Mouse (Mus musculus): ENCODE measurements around the gene Rhbdd1. TPM values are rescaled to one million over a fixed set of nuclear protein-coding genes. Genes with fewer than 3 reads are reported as not detected.

Rhbdd1 gene
- total and polyA plus RNA-seq, 3 experiments = 12.6 to 21.8 (median 19.8) TPM

- in situ Hi-C loops (cut with MboI; ENCODE audit: low pct_ligation_motif_present, low pct_unique_long_range_greater_than_20kb, low sequenced_read_pairs) (no loop called here), dilution Hi-C loops (cut with MboI; ENCODE audit: extremely low pct_ligation_motif_present, extremely low pct_unique_long_range_greater_than_20kb, low sequenced_read_pairs) (no loop called here)
- TF ChIP-seq ZNF384 (IDR thresholded peaks at IDR 0.05; ENCODE audit: low read depth, low read length) (peak; percentile 54), ZKSCAN1 (IDR thresholded peaks at IDR 0.05; ENCODE audit: borderline replicate concordance, low read depth, low read length) (no peak), CHD1 (IDR thresholded peaks at IDR 0.05; ENCODE audit: low read depth, low read length) (no peak)
- Histone ChIP-seq H3K79me2 (replicated peaks; ENCODE audit: control insufficient read depth, extremely low read depth, insufficient read depth, poor library complexity, severe bottlenecking) (peaks cover 14% of the 10 kb centered on the region), H3K36me3 (replicated peaks in 1 of 2; ENCODE audit: control insufficient read depth in 1 of 2, insufficient read depth in 1 of 2, low read length in 1 of 2) (peaks cover 6 to 39% of the 10 kb centered on the region in 2 experiments), H3K9ac (ENCODE audit: insufficient read depth, low read depth) (no peak overlapping the region), H3K4me1 (ENCODE audit: control insufficient read depth in 1 of 2, insufficient read depth in 2 of 2) (peaks cover 0 to 7% of the 10 kb centered on the region in 2 experiments; a peak in 1 of 4 replicates), H3K4me2 (ENCODE audit: insufficient read depth, low read depth, poor library complexity, severe bottlenecking) (no peak overlapping the region), H3K4me3 (replicated peaks in 1 of 3; ENCODE audit: low read depth in 2 of 3, low read length in 2 of 3, poor library complexity in 1 of 3) (no peak overlapping the region), H3K9me3 (replicated peaks; ENCODE audit: low read length) (no peaks in the 10 kb centered on the region), H3K27me3 (replicated peaks) (no peaks in the 10 kb centered on the region), H3K27ac (ENCODE audit: insufficient read depth, low read depth) (no peak overlapping the region)
- no peak for DNase-seq (ENCODE audit: extremely low read depth)
These were observed 13.1 kb downstream of the Rhbdd1 start for GRCm38 (mm10) chr1:82329237-82329953.

GRCm38 (mm10) chr1:82329954-82330247 is 13.6 kb downstream of the Rhbdd1 start:
- dilution Hi-C loops (cut with MboI; ENCODE audit: extremely low pct_ligation_motif_present, extremely low pct_unique_long_range_greater_than_20kb, low sequenced_read_pairs) = no loop called here
- in situ Hi-C loops (cut with MboI; ENCODE audit: low pct_ligation_motif_present, low pct_unique_long_range_greater_than_20kb, low sequenced_read_pairs) = no loop called here
- Histone ChIP-seq H3K4me1 (ENCODE audit: control insufficient read depth in 1 of 2, insufficient read depth in 2 of 2) (peaks cover 0 to 8% of the 10 kb centered on the region in 2 experiments; a peak in 1 of 4 replicates), H3K36me3 (replicated peaks in 1 of 2; ENCODE audit: control insufficient read depth in 1 of 2, insufficient read depth in 1 of 2, low read length in 1 of 2) (peaks cover 6 to 43% of the 10 kb centered on the region in 2 experiments), H3K9ac (ENCODE audit: insufficient read depth, low read depth) (no peak overlapping the region), H3K4me3 (replicated peaks in 1 of 3; ENCODE audit: low read depth in 2 of 3, low read length in 2 of 3, poor library complexity in 1 of 3) (no peak overlapping the region), H3K4me2 (ENCODE audit: insufficient read depth, low read depth, poor library complexity, severe bottlenecking) (no peak overlapping the region), H3K27ac (ENCODE audit: insufficient read depth, low read depth) (no peak overlapping the region), H3K27me3 (replicated peaks) (no peaks in the 10 kb centered on the region), H3K9me3 (replicated peaks; ENCODE audit: low read length) (no peaks in the 10 kb centered on the region), H3K79me2 (replicated peaks; ENCODE audit: control insufficient read depth, extremely low read depth, insufficient read depth, poor library complexity, severe bottlenecking) (peaks cover 12% of the 10 kb centered on the region)
- DNase-seq (ENCODE audit: extremely low read depth) = no peak
- no peak for TF ChIP-seq MAFK (IDR thresholded peaks at IDR 0.05; ENCODE audit: insufficient replicate concordance, low read length)
- no peak for TF ChIP-seq ZMIZ1 (IDR thresholded peaks at IDR 0.05; ENCODE audit: low read depth, low read length)
- TF ChIP-seq BHLHE40 (IDR thresholded peaks at IDR 0.05; ENCODE audit: low read depth, low read length) = no peak
- TF ChIP-seq NRF1 (IDR thresholded peaks at IDR 0.05; ENCODE audit: low read depth, low read length) = no peak
- TF ChIP-seq JUND (conservative IDR thresholded peaks at IDR 0.05; ENCODE audit: low read depth, low read length) = no peak
- no peak for TF ChIP-seq MAZ (IDR thresholded peaks at IDR 0.05; ENCODE audit: low read depth, low read length)
- no peak for TF ChIP-seq POLR2AphosphoS2 (IDR thresholded peaks at IDR 0.05; ENCODE audit: low read depth, low read length)
- no peak for TF ChIP-seq USF2 (conservative IDR thresholded peaks at IDR 0.05; ENCODE audit: low read depth, low read length)
- no peak for TF ChIP-seq EP300 (IDR thresholded peaks at IDR 0.05; ENCODE audit: low read length)
- no peak for TF ChIP-seq MEF2A (IDR thresholded peaks at IDR 0.05; ENCODE audit: borderline replicate concordance, low read depth, low read length)

GRCm38 (mm10) chr1:82334506-82334905 is 18.3 kb downstream of the Rhbdd1 start:
- no peak for DNase-seq (ENCODE audit: extremely low read depth)
- Histone ChIP-seq H3K27ac (ENCODE audit: insufficient read depth, low read depth) (no peak overlapping the region), H3K4me2 (ENCODE audit: insufficient read depth, low read depth, poor library complexity, severe bottlenecking) (no peak overlapping the region), H3K27me3 (replicated peaks) (no peaks in the 10 kb centered on the region), H3K9me3 (replicated peaks; ENCODE audit: low read length) (no peaks in the 10 kb centered on the region), H3K4me1 (ENCODE audit: control insufficient read depth in 1 of 2, insufficient read depth in 2 of 2) (peaks cover 0 to 13% of the 10 kb centered on the region in 2 experiments; a peak in 2 of 4 replicates), H3K9ac (ENCODE audit: insufficient read depth, low read depth) (no peak overlapping the region), H3K79me2 (replicated peaks; ENCODE audit: control insufficient read depth, extremely low read depth, insufficient read depth, poor library complexity, severe bottlenecking) (peaks cover 6% of the 10 kb centered on the region; the same call in 1 of the 2 replicates), H3K36me3 (replicated peaks in 1 of 2; ENCODE audit: control insufficient read depth in 1 of 2, insufficient read depth in 1 of 2, low read length in 1 of 2) (peaks cover 8 to 55% of the 10 kb centered on the region in 2 experiments), H3K4me3 (replicated peaks in 1 of 3; ENCODE audit: low read depth in 2 of 3, low read length in 2 of 3, poor library complexity in 1 of 3) (no peak overlapping the region)
- in situ Hi-C loops (cut with MboI; ENCODE audit: low pct_ligation_motif_present, low pct_unique_long_range_greater_than_20kb, low sequenced_read_pairs) (no loop called here), dilution Hi-C loops (cut with MboI; ENCODE audit: extremely low pct_ligation_motif_present, extremely low pct_unique_long_range_greater_than_20kb, low sequenced_read_pairs) (no loop called here)
- TF ChIP-seq HCFC1 (IDR thresholded peaks at IDR 0.05; ENCODE audit: low read depth, low read length) = no peak
- no peak for TF ChIP-seq JUN (IDR thresholded peaks at IDR 0.05; ENCODE audit: insufficient read depth, low read depth, low read length)
- TF ChIP-seq PAX5 (IDR thresholded peaks at IDR 0.05; ENCODE audit: low read length) = no peak
- TF ChIP-seq SMC3 (IDR thresholded peaks at IDR 0.05; ENCODE audit: low read depth, low read length) = no peak
- TF ChIP-seq MAX (IDR thresholded peaks at IDR 0.05; ENCODE audit: low read length) = no peak
- no peak for TF ChIP-seq MAZ (IDR thresholded peaks at IDR 0.05; ENCODE audit: low read depth, low read length)
- TF ChIP-seq KAT2A (IDR thresholded peaks at IDR 0.05; ENCODE audit: insufficient replicate concordance, low read length) = no peak
- no peak for TF ChIP-seq NELFE (IDR thresholded peaks at IDR 0.05; ENCODE audit: low read depth, low read length)
- TF ChIP-seq JUND (conservative IDR thresholded peaks at IDR 0.05; ENCODE audit: low read depth, low read length) = no peak
- TF ChIP-seq UBTF (IDR thresholded peaks at IDR 0.05; ENCODE audit: low read depth, low read length) = no peak
- no peak for TF ChIP-seq ZMIZ1 (IDR thresholded peaks at IDR 0.05; ENCODE audit: low read depth, low read length)
- no peak for TF ChIP-seq E2F4 (IDR thresholded peaks at IDR 0.05; ENCODE audit: insufficient replicate concordance, low read depth, low read length)
- TF ChIP-seq SIN3A (IDR thresholded peaks at IDR 0.05; ENCODE audit: low read length) = no peak
